Mouse (Mus musculus) MEL (cell line): Measurements from ENCODE around the gene Pgbd5. TPM values are rescaled to one million over a fixed set of nuclear protein-coding genes. Genes with fewer than 3 reads are reported as not detected.

Experiments
- DNase-seq: peaks from one replicate; pipeline ENCODE4 v3.0.0; 2011; ENCODE audit warnings: low read depth, low spot score
- H3K27ac ChIP-seq: 2 replicates; pipeline ENCODE4 v1.5.1; 2012; ENCODE audit warnings: low read depth, mild to moderate bottlenecking, control low read depth, low read length, moderate library complexity; ENCODE audit not compliant: control insufficient read depth
- H3K27me3 ChIP-seq, 2 experiments: fragments of 150-350 bp in 1 of 2; sonication (generic) in 1 of 2; 2 replicates each; pipeline ENCODE4 v1.6.1; 2012; ENCODE audit warnings: low read length in 2 of 2, mild to moderate bottlenecking in 2 of 2, improper control_type of control experiment in 1 of 2, moderate library complexity in 1 of 2; ENCODE audit not compliant: insufficient read depth in 2 of 2, control insufficient read depth in 1 of 2
- H3K36me3 ChIP-seq, 2 experiments: 2 replicates each; pipeline ENCODE4 v1.6.1; 2012 to 2014; ENCODE audit warnings: low read length in 2 of 2, improper control_type of control experiment in 1 of 2, inconsistent platforms in 1 of 2, mild to moderate bottlenecking in 1 of 2; ENCODE audit not compliant: insufficient read depth in 2 of 2, control insufficient read depth in 1 of 2
- H3K4me1 ChIP-seq, 2 experiments: fragments of 150-350 bp in 1 of 2; sonication (generic) in 1 of 2; 2 replicates each; pipeline ENCODE4 v1.6.1; 2012; ENCODE audit warnings: low read length in 2 of 2, improper control_type of control experiment in 1 of 2, mild to moderate bottlenecking in 1 of 2; ENCODE audit not compliant: insufficient read depth in 2 of 2, control insufficient read depth in 1 of 2
- H3K4me3 ChIP-seq, 2 experiments: fragments of 150-350 bp in 1 of 2; sonication (generic) in 1 of 2; 2 replicates each; pipeline ENCODE4 v1.5.1; 2012; ENCODE audit warnings: low read depth in 2 of 2, low read length in 2 of 2, mild to moderate bottlenecking in 2 of 2, moderate library complexity in 2 of 2, control low read depth in 1 of 2, improper control_type of control experiment in 1 of 2; ENCODE audit not compliant: control insufficient read depth in 1 of 2, insufficient read depth in 1 of 2
- H3K79me2 ChIP-seq: 2 replicates; pipeline ENCODE4 v1.6.1; 2012; ENCODE audit warnings: mild to moderate bottlenecking, low read length, moderate library complexity; ENCODE audit not compliant: control insufficient read depth, poor library complexity, insufficient read depth
- H3K9ac ChIP-seq: 2 replicates; pipeline ENCODE4 v1.6.1; 2012; ENCODE audit warnings: low read depth, mild to moderate bottlenecking, control low read depth, low read length, moderate library complexity; ENCODE audit not compliant: control insufficient read depth, poor library complexity, severe bottlenecking
- H3K9me3 ChIP-seq: fragments of 150-350 bp; sonication (generic); replicated peaks from 2 replicates; pipeline ENCODE4 v1.6.1; 2012; ENCODE audit warnings: mild to moderate bottlenecking, low read length, improper control_type of control experiment, moderate library complexity; ENCODE audit not compliant: insufficient read depth
- BHLHE40 ChIP-seq: IDR thresholded peaks from 2 replicates; pipeline ENCODE4 v1.6.1; 2012; ENCODE audit warnings: low read depth, mild to moderate bottlenecking, inconsistent platforms, low read length, improper control_type of control experiment, borderline replicate concordance
- CHD2 ChIP-seq: IDR thresholded peaks from 2 replicates; pipeline ENCODE4 v1.6.1; 2011; ENCODE audit warnings: low read length, improper control_type of control experiment
- CTCF ChIP-seq, 3 experiments: IDR thresholded peaks in 2 of 3; conservative IDR thresholded peaks in 1 of 3; 2 replicates each; pipeline ENCODE4 v1.5.1; 2011 to 2012; ENCODE audit warnings: low read length in 3 of 3, low read depth in 2 of 3, mild to moderate bottlenecking in 2 of 3, improper control_type of control experiment in 1 of 3, inconsistent platforms in 1 of 3, mixed read lengths in 1 of 3, moderate library complexity in 1 of 3; ENCODE audit not compliant: control insufficient read depth in 1 of 3, insufficient read depth in 1 of 3, poor library complexity in 1 of 3, severe bottlenecking in 1 of 3
- E2F4 ChIP-seq: IDR thresholded peaks from 2 replicates; pipeline ENCODE4 v1.6.1; 2011; ENCODE audit warnings: low read depth, low read length, improper control_type of control experiment, borderline replicate concordance
- ETS1 ChIP-seq: IDR thresholded peaks from 2 replicates; pipeline ENCODE4 v1.6.1; 2012; ENCODE audit warnings: low read depth, mild to moderate bottlenecking, inconsistent platforms, low read length, improper control_type of control experiment, moderate library complexity
- GABPA ChIP-seq: IDR thresholded peaks from 2 replicates; pipeline ENCODE4 v1.6.1; 2012; ENCODE audit warnings: low read depth, mild to moderate bottlenecking, inconsistent platforms, low read length, improper control_type of control experiment, moderate library complexity
- HCFC1 ChIP-seq: IDR thresholded peaks from 2 replicates; pipeline ENCODE4 v1.6.1; 2012; ENCODE audit warnings: low read depth, mild to moderate bottlenecking, inconsistent platforms, low read length, improper control_type of control experiment, moderate library complexity
- KAT2A ChIP-seq: conservative IDR thresholded peaks from 2 replicates; pipeline ENCODE4 v1.6.1; 2012; ENCODE audit warnings: low read depth, low read length, improper control_type of control experiment, inconsistent platforms
- MAX ChIP-seq: IDR thresholded peaks from 2 replicates; pipeline ENCODE4 v1.6.1; 2011; ENCODE audit warnings: low read length, improper control_type of control experiment
- MEF2A ChIP-seq: IDR thresholded peaks from 2 replicates; pipeline ENCODE4 v1.6.1; 2014; ENCODE audit warnings: low read depth, mild to moderate bottlenecking, inconsistent platforms, low read length, improper control_type of control experiment; ENCODE audit not compliant: poor library complexity, insufficient replicate concordance, severe bottlenecking; ENCODE audit errors: extremely low read depth
- MYB ChIP-seq: IDR thresholded peaks from 2 replicates; pipeline ENCODE4 v1.6.1; 2011; ENCODE audit warnings: mild to moderate bottlenecking, low read depth, low read length, improper control_type of control experiment
- MYC ChIP-seq: IDR thresholded peaks from 2 replicates; pipeline ENCODE4 v1.6.1; 2011; ENCODE audit warnings: low read depth, mild to moderate bottlenecking, low read length, improper control_type of control experiment, moderate library complexity
- NELFE ChIP-seq: IDR thresholded peaks from 2 replicates; pipeline ENCODE4 v1.6.1; 2011; ENCODE audit warnings: low read depth, low read length, improper control_type of control experiment
- NRF1 ChIP-seq: IDR thresholded peaks from 2 replicates; pipeline ENCODE4 v1.6.1; 2014; ENCODE audit warnings: low read depth, mild to moderate bottlenecking, inconsistent platforms, low read length, improper control_type of control experiment, moderate library complexity; ENCODE audit not compliant: poor library complexity, insufficient read depth, severe bottlenecking
- SMC3 ChIP-seq: IDR thresholded peaks from 2 replicates; pipeline ENCODE4 v1.6.1; 2011; ENCODE audit warnings: low read depth, low read length, improper control_type of control experiment
- TCF12 ChIP-seq: IDR thresholded peaks from 2 replicates; pipeline ENCODE4 v1.6.1; 2014; ENCODE audit warnings: low read depth, mild to moderate bottlenecking, inconsistent platforms, low read length, improper control_type of control experiment, moderate library complexity
- USF1 ChIP-seq: IDR thresholded peaks from 2 replicates; pipeline ENCODE4 v1.6.1; 2014; ENCODE audit warnings: low read depth, mild to moderate bottlenecking, inconsistent platforms, low read length, improper control_type of control experiment, moderate library complexity
- USF2 ChIP-seq, 2 experiments: IDR thresholded peaks; 2 replicates each; pipeline ENCODE4 v1.6.1; 2011 to 2012; ENCODE audit warnings: improper control_type of control experiment in 2 of 2, low read length in 2 of 2, borderline replicate concordance in 1 of 2, inconsistent platforms in 1 of 2, low read depth in 1 of 2, mild to moderate bottlenecking in 1 of 2; ENCODE audit not compliant: insufficient read depth in 1 of 2
- ZC3H11A ChIP-seq: IDR thresholded peaks from 2 replicates; pipeline ENCODE4 v1.6.1; 2012; ENCODE audit warnings: low read depth, mild to moderate bottlenecking, inconsistent platforms, low read length, improper control_type of control experiment
- ZKSCAN1 ChIP-seq: IDR thresholded peaks from 2 replicates; pipeline ENCODE4 v1.6.1; 2012; ENCODE audit warnings: low read depth, mild to moderate bottlenecking, inconsistent platforms, low read length, improper control_type of control experiment, moderate library complexity
- ZMIZ1 ChIP-seq: IDR thresholded peaks from 2 replicates; pipeline ENCODE4 v1.6.1; 2012; ENCODE audit warnings: low read depth, mild to moderate bottlenecking, inconsistent platforms, low read length, improper control_type of control experiment, moderate library complexity
- ZNF384 ChIP-seq: IDR thresholded peaks from 2 replicates; pipeline ENCODE4 v1.6.1; 2012; ENCODE audit warnings: low read depth, mild to moderate bottlenecking, inconsistent platforms, low read length, improper control_type of control experiment
- polyA plus RNA-seq, 2 experiments: library from polyadenylated mRNA; stranded (reverse) in 1 of 2; unstranded in 1 of 2; fragments of >175 nt in 1 of 2; fragments of >200 nt in 1 of 2; gene quantifications; 2 replicates each; pipeline versions ENCODE4 v1.2.1 to v1.2.4; 2012; ENCODE audit warnings: low replicate concordance in 2 of 2, low read depth in 1 of 2; ENCODE audit not compliant: insufficient read length in 2 of 2, insufficient read depth in 1 of 2, missing spikeins in 1 of 2
- total RNA-seq: library from RNA; depleted of rRNA; stranded (reverse); fragments of 300-350 nt; gene quantifications from 2 replicates; pipeline ENCODE4 v1.2.3, GENCODE M21; 2012

Gene Pgbd5
- total and polyA plus RNA-seq, 3 experiments: not detected

GRCm38 (mm10) chr8:124404471-124405260, 34.8 kb downstream of the Pgbd5 start:
- Histone ChIP-seq H3K27me3 (no peaks in the 10 kb centered on the region), H3K4me1 (no peaks in the 10 kb centered on the region), H3K36me3 (no peaks in the 10 kb centered on the region), H3K9ac (no peak overlapping the region), H3K27ac (no peak overlapping the region), H3K9me3 (no peaks in the 10 kb centered on the region), H3K79me2 (no peaks in the 10 kb centered on the region), H3K4me3 (no peak overlapping the region)
- DNase-seq: no peak
- TF ChIP-seq ZMIZ1 (no peak), NELFE (no peak)

DNA sequence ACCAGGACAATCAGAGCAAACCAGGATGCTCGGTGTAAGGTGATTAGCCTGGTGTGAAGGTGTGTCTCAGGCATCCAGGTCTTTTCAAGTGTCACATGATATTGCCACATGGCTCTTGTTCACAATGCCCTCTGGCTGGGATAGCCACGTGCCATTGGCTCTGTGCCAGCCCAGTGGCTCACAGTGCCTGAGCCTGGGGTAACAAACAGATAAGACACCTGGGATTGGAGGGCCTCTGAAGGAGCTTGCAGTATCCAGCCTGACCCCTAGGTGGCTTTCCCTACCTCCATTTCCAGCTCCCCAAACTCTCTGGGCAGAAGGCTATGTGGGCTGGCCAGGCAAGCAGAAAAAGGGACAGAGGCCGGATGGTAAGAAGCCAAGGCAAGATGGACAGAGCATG, 35.6 kb downstream of the Pgbd5 start:
- Histone ChIP-seq H3K4me1 (no peaks in the 10 kb centered on the region), H3K36me3 (no peaks in the 10 kb centered on the region), H3K79me2 (no peaks in the 10 kb centered on the region), H3K9me3 (no peaks in the 10 kb centered on the region), H3K9ac (no peak overlapping the region), H3K27me3 (no peaks in the 10 kb centered on the region), H3K4me3 (no peak overlapping the region), H3K27ac (no peak overlapping the region)
- no peak for TF ChIP-seq TCF12
- no peak for TF ChIP-seq USF2 (IDR thresholded peaks at IDR 0.05; ENCODE audit: borderline replicate concordance in 1 of 2, insufficient read depth in 1 of 2, low read depth in 1 of 2, low read length in 2 of 2)
- TF ChIP-seq CHD2: no peak
- peak; percentile 54; the same call in 1 of the 2 replicates for TF ChIP-seq MAX
- TF ChIP-seq KAT2A: no peak
- no peak for TF ChIP-seq ETS1
- TF ChIP-seq HCFC1: no peak
- no peak for TF ChIP-seq GABPA
- no peak for TF ChIP-seq ZMIZ1
- TF ChIP-seq E2F4: no peak
- TF ChIP-seq BHLHE40: peak; percentile 67
- 0 out of 2 replicates have a peak, but pooled peaks have one; percentile 17 for TF ChIP-seq SMC3
- no peak for TF ChIP-seq MEF2A
- TF ChIP-seq ZC3H11A: no peak
- TF ChIP-seq NRF1: no peak
- no peak for TF ChIP-seq MYB
- TF ChIP-seq ZKSCAN1: no peak
- TF ChIP-seq ZNF384: no peak
- TF ChIP-seq CTCF (IDR thresholded peaks at IDR 0.05 in 2 of 3, conservative IDR thresholded peaks at IDR 0.05 in 1 of 3; ENCODE audit: control insufficient read depth in 1 of 3, insufficient read depth in 1 of 3, low read depth in 2 of 3, low read length in 3 of 3, poor library complexity in 1 of 3, severe bottlenecking in 1 of 3): peak; percentile 43 to 55 (median 45)
- TF ChIP-seq MYC: no peak
- TF ChIP-seq USF1: peak; percentile 53
- TF ChIP-seq NELFE: no peak
- DNase-seq: peak; percentile 31
